Mouse (Mus musculus) forebrain, embryonic 10.5 days (tissue): ENCODE measurements around the gene Ptprr. TPM values are rescaled to one million over a fixed set of nuclear protein-coding genes. Genes with fewer than 3 reads are reported as not detected.

Experiments
- DNase-seq: peaks from one replicate; pipeline ENCODE4 v3.0.0-alpha.2; 2017; ENCODE audit warnings: low spot score; ENCODE audit errors: extremely low spot score
- H3K27ac ChIP-seq: fragments of 300-500 bp; sonication (generic); 2 replicates; pipeline ENCODE4 v1.5.1; 2016; ENCODE audit warnings: mild to moderate bottlenecking
- H3K27me3 ChIP-seq: fragments of 300-500 bp; sonication (generic); 2 replicates; pipeline ENCODE4 v1.6.1; 2016; ENCODE audit warnings: mild to moderate bottlenecking; ENCODE audit not compliant: poor library complexity, severe bottlenecking
- H3K36me3 ChIP-seq: fragments of 300-500 bp; sonication (generic); replicated peaks from 2 replicates; pipeline ENCODE4 v1.6.1; 2016; ENCODE audit warnings: mild to moderate bottlenecking, moderate library complexity
- H3K4me1 ChIP-seq: fragments of 300-500 bp; sonication (generic); 2 replicates; pipeline ENCODE4 v1.6.1; 2016
- H3K4me3 ChIP-seq: fragments of 300-500 bp; sonication (generic); 2 replicates; pipeline ENCODE4 v1.5.1; 2016; ENCODE audit warnings: mild to moderate bottlenecking, moderate library complexity
- H3K9me3 ChIP-seq: fragments of 300-500 bp; sonication (generic); 2 replicates; pipeline ENCODE4 v1.6.1; 2016; ENCODE audit warnings: mild to moderate bottlenecking, moderate library complexity
- WGBS: fragments of 180-500 bp; shearing (Covaris S2); methylation state at CpG from one replicate; pipeline ENCODE4 v1.1.7; 2016; 5-methylcytosine and 5-hydroxymethylcytosine counted together
- polyA plus RNA-seq: library from polyadenylated mRNA; unstranded; fragments of >200 nt; fragmentation: Nextera tagmentation; extraction: Ambion mirVana; gene quantifications from 2 replicates; pipeline ENCODE4 v1.2.1, GENCODE M21; 2016

Gene Ptprr
- polyA plus RNA-seq, 1 experiment from 2014 or later: 0.24 TPM

DNA sequence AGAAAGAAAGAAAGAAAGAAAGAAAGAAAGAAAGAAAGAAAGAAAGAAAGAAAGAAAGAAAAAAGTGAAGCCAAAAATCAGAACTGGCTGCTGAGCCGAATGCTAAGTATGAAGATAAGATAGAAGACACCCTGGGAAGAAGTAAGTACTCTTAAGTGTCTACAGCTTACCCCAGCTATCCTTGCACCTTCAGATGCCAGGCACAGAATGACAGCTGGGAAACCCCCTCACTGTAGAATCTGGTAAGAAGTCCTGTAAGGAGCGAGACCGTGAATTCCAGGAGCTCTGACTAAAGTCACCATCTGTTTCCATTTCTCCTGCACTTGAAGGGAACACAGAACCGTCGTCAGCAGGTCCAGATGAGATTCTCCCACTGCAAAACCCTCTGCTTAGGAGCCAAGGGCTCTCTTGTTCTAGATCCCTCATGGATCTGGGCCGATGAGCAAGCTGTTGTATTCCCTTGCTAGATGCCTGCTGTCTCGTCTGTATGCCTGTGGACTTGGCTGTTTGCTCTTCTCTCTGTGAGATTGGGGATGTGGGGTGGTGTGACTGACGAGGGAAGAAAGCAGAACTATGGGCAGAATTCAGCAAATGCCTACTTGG lies 273.2 kb downstream of the Ptprr start:
- Histone ChIP-seq H3K27me3 (no peaks in the 10 kb centered on the region), H3K4me3 (no peak overlapping the region), H3K27ac (no peak overlapping the region), H3K4me1 (no peaks in the 10 kb centered on the region), H3K9me3 (no peaks in the 10 kb centered on the region), H3K36me3 (no peaks in the 10 kb centered on the region)
- 82% methylated on average over 8 of the region's 8 CpGs for WGBS
- no peak for DNase-seq

DNA sequence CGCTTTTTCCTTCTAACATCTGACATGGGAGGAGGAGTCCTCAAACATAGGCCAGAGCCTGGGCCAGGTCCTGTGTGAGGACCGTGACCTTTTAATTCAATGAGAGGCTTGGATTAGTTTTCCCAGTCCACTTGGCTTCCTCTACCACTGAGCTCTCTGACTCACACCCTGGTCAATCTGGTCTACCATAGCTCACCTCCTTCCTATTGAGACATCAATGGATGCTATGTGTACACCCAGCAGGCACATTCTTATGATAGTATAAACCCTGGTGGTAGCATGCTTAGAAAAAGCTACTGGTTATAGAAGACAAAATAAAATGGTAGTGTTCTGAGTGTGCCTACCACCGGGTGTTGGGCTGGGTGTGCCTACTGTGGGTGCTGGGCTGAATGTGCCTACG lies 278.4 kb downstream of the Ptprr start:
- no peak overlapping the region for H3K27ac ChIP-seq
- H3K27me3 ChIP-seq: peaks cover 26% of the 10 kb centered on the region
- no peaks in the 10 kb centered on the region for H3K36me3 ChIP-seq
- H3K4me3 ChIP-seq: no peak overlapping the region
- no peaks in the 10 kb centered on the region for H3K9me3 ChIP-seq
- DNase-seq: peak; percentile 11
- 85% methylated on average over 4 of the region's 4 CpGs for WGBS
- peaks cover 12% of the 10 kb centered on the region for H3K4me1 ChIP-seq

DNA sequence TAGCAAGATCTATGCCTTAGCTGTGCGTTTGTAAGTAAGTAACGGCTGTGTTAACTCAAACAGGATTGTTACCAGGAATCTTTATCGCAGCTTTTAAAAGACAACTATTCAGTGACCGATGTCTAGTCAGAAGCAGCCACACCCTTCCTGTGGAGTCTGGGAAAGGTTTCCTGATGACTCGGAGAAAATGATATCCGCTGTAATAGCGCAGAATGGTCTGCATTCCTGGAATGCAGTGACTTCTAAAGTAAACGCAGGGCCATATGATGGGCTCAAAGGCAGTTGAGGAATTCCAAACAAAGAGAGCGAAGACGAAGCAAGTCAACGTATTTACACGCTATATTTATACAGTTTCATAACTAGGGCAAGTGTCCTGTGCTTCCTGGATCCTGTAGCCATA lies 279.8 kb downstream of the Ptprr start:
- Histone ChIP-seq H3K4me1 (peaks cover 17% of the 10 kb centered on the region), H3K4me3 (no peak overlapping the region), H3K9me3 (no peaks in the 10 kb centered on the region), H3K27me3 (peaks cover 40% of the 10 kb centered on the region), H3K36me3 (no peaks in the 10 kb centered on the region), H3K27ac (no peak overlapping the region)
- 86% methylated on average over 12 of the region's 12 CpGs for WGBS
- DNase-seq: no peak

GRCm38 (mm10) chr10:116300824-116301223 lies 282.8 kb downstream of the Ptprr start:
- peaks cover 45% of the 10 kb centered on the region for H3K27me3 ChIP-seq
- no peak for DNase-seq
- no peaks in the 10 kb centered on the region for H3K36me3 ChIP-seq
- peaks cover 28% of the 10 kb centered on the region for H3K4me1 ChIP-seq
- H3K9me3 ChIP-seq: no peaks in the 10 kb centered on the region
- 13% methylated on average over 7 of the region's 7 CpGs for WGBS
- peak overlapping the region; percentile 64 for H3K4me3 ChIP-seq
- H3K27ac ChIP-seq: peak overlapping the region; percentile 76

DNA sequence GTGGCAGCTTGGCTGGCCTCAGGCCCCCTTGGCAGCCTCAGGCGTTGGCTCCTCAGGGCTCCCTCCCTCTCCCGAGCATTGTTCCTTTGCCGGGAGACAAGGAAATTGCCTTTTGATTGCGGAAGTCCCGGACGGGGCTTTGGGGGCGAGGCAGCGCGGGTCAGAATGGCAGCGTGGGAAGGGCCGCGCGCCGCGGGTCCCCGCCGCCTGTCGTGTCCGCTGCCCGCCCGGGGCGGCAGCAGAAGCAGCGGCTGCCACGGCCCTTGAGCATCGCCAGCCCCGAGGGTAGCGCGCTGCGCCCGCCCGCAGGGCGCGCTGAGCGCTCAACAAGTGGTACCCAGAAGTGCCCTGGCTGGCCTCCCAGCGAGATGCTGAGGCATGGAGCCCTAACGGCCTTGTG lies 283.2 kb downstream of the Ptprr start:
- Histone ChIP-seq H3K36me3 (no peaks in the 10 kb centered on the region), H3K27ac (peak overlapping the region; percentile 76), H3K27me3 (peaks cover 45% of the 10 kb centered on the region), H3K9me3 (no peaks in the 10 kb centered on the region), H3K4me3 (peak overlapping the region; percentile 64), H3K4me1 (peaks cover 29% of the 10 kb centered on the region)
- peak; percentile 29 for DNase-seq
- WGBS: under 1% methylated on average over 36 of the region's 36 CpGs

- H3K4me3 ChIP-seq: no peak overlapping the region
- WGBS: 94% methylated on average over 4 of the region's 4 CpGs
- H3K27me3 ChIP-seq: peaks cover 39% of the 10 kb centered on the region
- H3K36me3 ChIP-seq: no peaks in the 10 kb centered on the region
- H3K9me3 ChIP-seq: no peaks in the 10 kb centered on the region
- H3K4me1 ChIP-seq: peaks cover 29% of the 10 kb centered on the region
- DNase-seq: no peak
- H3K27ac ChIP-seq: no peak overlapping the region
These were observed 286.3 kb downstream of the Ptprr start for GRCm38 (mm10) chr10:116304355-116304754.

- Histone ChIP-seq H3K9me3 (no peaks in the 10 kb centered on the region), H3K27me3 (no peaks in the 10 kb centered on the region), H3K27ac (no peak overlapping the region), H3K4me1 (peaks cover 12% of the 10 kb centered on the region), H3K4me3 (no peak overlapping the region), H3K36me3 (no peaks in the 10 kb centered on the region)
- DNase-seq: no peak
- WGBS: 83% methylated on average over 2 of the region's 2 CpGs
These were observed 291.4 kb downstream of the Ptprr start for GRCm38 (mm10) chr10:116309460-116309859.

DNA sequence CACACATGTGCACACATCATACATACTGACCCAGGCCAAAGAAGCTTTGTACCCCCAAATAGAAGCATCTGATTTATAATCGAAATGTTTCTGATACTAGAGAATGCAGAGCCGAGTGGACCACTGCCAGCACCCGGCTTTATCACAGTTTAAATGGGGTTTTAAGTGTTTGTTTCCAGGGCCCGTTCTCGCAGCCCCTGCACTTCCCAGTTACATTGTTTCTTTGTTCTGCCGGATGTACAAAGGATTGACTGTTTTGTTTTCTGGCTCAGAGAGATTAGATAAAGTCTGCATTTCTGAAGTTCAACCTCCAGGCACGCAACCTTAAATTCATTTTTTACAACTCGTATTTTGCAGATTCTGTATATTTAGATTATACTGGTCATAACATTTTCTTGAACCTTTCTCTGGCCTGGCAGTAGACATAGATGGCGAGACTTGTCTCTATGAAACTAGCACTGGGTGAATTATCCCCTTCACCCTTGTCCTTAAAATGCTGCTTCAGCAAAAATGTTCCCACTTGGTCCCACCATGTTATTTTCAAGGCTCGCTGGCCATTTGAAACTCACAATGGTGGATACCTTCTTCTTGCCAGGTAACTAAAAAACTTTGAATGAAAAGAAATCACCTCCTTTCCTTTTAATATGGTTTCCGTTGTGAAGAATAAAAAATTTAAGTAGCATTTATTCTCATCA lies 292.6 kb downstream of the Ptprr start:
- no peak for DNase-seq
- no peaks in the 10 kb centered on the region for H3K36me3 ChIP-seq
- peaks cover 2% of the 10 kb centered on the region for H3K4me1 ChIP-seq
- no peak overlapping the region for H3K4me3 ChIP-seq
- no peaks in the 10 kb centered on the region for H3K27me3 ChIP-seq
- 57% methylated on average over 11 of the region's 11 CpGs for WGBS
- H3K9me3 ChIP-seq: no peaks in the 10 kb centered on the region
- H3K27ac ChIP-seq: no peak overlapping the region

DNA sequence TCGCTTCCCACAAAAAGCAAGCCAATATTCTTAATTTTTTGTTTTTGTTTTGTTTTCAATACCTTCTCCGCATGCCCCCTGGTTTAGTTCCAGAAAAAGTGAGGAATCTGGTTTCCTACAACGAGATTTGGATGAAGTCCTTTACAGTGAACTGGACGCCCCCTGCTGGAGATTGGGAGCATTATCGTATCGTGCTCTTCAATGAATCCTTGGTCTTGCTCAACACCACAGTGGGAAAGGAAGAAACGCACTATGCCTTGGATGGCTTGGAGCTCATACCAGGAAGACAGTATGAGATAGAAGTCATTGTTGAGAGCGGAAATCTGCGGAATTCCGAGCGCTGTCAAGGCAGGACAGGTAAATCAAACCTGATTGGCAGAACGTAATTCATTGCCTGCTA lies 301.2 kb downstream of the Ptprr start:
- WGBS: 24% methylated on average over 12 of the region's 12 CpGs
- Histone ChIP-seq H3K36me3 (no peaks in the 10 kb centered on the region), H3K27me3 (no peaks in the 10 kb centered on the region), H3K27ac (no peak overlapping the region), H3K4me3 (no peak overlapping the region), H3K9me3 (no peaks in the 10 kb centered on the region), H3K4me1 (no peaks in the 10 kb centered on the region)
- DNase-seq: peak; percentile 58

Other genes with a start within 250 kb of the Ptprr start
- gene Tspan8, start 201.4 kb upstream of the Ptprr start, polyA plus RNA-seq: 0.17 and 0.36 TPM in 2 replicates
- gene 4933416C03Rik, start 95.7 kb downstream of the Ptprr start, polyA plus RNA-seq: not detected in 2 replicates